In the genomic region with DNA sequence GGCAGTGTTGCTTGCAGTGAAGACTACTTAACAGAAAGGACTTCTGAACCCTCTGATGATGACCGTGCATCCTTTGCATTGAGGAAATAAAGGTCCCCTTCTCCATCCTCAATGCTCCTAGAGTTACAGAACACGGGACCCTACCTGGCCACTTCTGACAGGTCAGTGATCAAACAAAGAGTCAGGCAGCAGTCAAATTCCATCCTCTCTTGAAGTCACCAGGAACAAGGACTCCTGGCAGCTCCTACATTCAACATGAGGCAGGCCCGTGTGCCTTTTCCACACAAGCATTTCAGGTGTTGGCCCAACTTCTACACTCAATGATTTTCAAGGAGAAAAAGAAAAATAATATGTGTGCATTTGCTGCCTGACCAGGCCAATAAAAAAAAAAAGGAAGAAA, we compare ENCODE assay signal across 26 mouse cellular contexts.
"Had no signal": no experiment of that assay in that cellular context is flagged by ENCODE, and none has a peak within 500 bp of the region (broad histone marks: within the 10 kb centered on the region; RNA-seq: fewer than 3 reads in every experiment).

No protein-coding gene starts in this region.

- H3K4me2 ChIP-seq: heart, embryonic 12.5 days; hindbrain, embryonic 12.5 days; hindbrain, embryonic 14.5 days; kidney, embryonic 15.5 days; limb, embryonic 12.5 days had no signal

- H3K27me3 ChIP-seq: heart, embryonic 12.5 days; hindbrain, embryonic 12.5 days; kidney, embryonic 15.5 days; limb, embryonic 12.5 days had no signal

- DNase-seq: gastrocnemius, adult 2 months; gastrocnemius, postnatal 10 days; gastrocnemius, postnatal 25 days; heart, adult 18-20 months; heart, postnatal 10 days; heart, postnatal 4 days; kidney, adult 2 months; kidney, adult 9 months; kidney, postnatal 10 days; kidney, postnatal 25 days; kidney, postnatal 4 days; liver had no signal

- H3K4me1 ChIP-seq: heart, embryonic 10.5 days; heart, embryonic 12.5 days; hindbrain, embryonic 12.5 days had no signal

- H3K9me3 ChIP-seq: heart, embryonic 10.5 days; heart, embryonic 12.5 days; hindbrain, embryonic 10.5 days; hindbrain, embryonic 12.5 days; kidney, embryonic 15.5 days; limb, embryonic 10.5 days; limb, embryonic 12.5 days had no signal

- ATAC-seq: forebrain, embryonic 16.5 days; hindbrain, embryonic 16.5 days; inflammation-experienced regulatory T-cells, adult 6 months; intestine, postnatal 0 days had no signal

- H3K9ac ChIP-seq: heart, embryonic 12.5 days; hindbrain, embryonic 12.5 days; hindbrain, embryonic 14.5 days; kidney, embryonic 15.5 days; limb, embryonic 12.5 days had no signal

- H3K27ac ChIP-seq: gastrocnemius, adult 2 months; heart, embryonic 10.5 days; hindbrain, embryonic 12.5 days; hindbrain, embryonic 14.5 days; layer of hippocampus, adult 2 months; left cerebral cortex, adult 2 months; limb, embryonic 10.5 days; limb, embryonic 12.5 days had no signal

- H3K4me3 ChIP-seq: gastrocnemius, adult 2 months; heart, embryonic 10.5 days; heart, embryonic 12.5 days; hindbrain, embryonic 10.5 days; hindbrain, embryonic 12.5 days; kidney, embryonic 15.5 days; layer of hippocampus, adult 2 months; left cerebral cortex, adult 2 months; limb, embryonic 10.5 days; limb, embryonic 12.5 days had no signal
